8 mouse cellular contexts compared by ENCODE assay signal in genomic region chr12:112941156-112941775, GRCm38 (mm10). TPM values are rescaled to one million over a fixed set of nuclear protein-coding genes. Genes with fewer than 3 reads are reported as not detected.
DNase-seq lines count a peak whose midpoint lies in the region; ATAC-seq and TF ChIP-seq lines count a peak whose summit lies in the region.

No protein-coding gene starts in this region.

- H3K4me3 ChIP-seq in layer of hippocampus, adult 2 months = peak overlapping the region; percentile 86
- H3K4me3 ChIP-seq in bone marrow, adult 2 months (replicated peaks; ENCODE audit: control insufficient read depth, low read depth, low read length) = peak overlapping the region; percentile 99
- H3K4me3 ChIP-seq in forebrain, embryonic 14.5 days (ENCODE audit: low read depth, low read length) = peak overlapping the region; percentile 60
- peak overlapping the region; percentile 73 for H3K4me3 ChIP-seq in kidney, embryonic 14.5 days (ENCODE audit: low read length)

- H3K4me2 ChIP-seq in forebrain, embryonic 14.5 days (ENCODE audit: low read length) = peak overlapping the region; percentile 67
- peak overlapping the region; percentile 70 for H3K4me2 ChIP-seq in kidney, embryonic 14.5 days (replicated peaks; ENCODE audit: low read depth, low read length)

- H3K9ac ChIP-seq in forebrain, embryonic 14.5 days (ENCODE audit: low read length) = peak overlapping the region; percentile 73
- peak overlapping the region; percentile 75 for H3K9ac ChIP-seq in kidney, embryonic 14.5 days (ENCODE audit: low read depth, low read length)

- peak overlapping the region; percentile 96 for H3K27ac ChIP-seq in layer of hippocampus, adult 2 months
- no peak overlapping the region for H3K27ac ChIP-seq in bone marrow, adult 2 months (ENCODE audit: control insufficient read depth, insufficient read depth, low read depth, low read length, poor library complexity)
- H3K27ac ChIP-seq in forebrain, embryonic 14.5 days (ENCODE audit: low read depth, low read length) = no peak overlapping the region
- H3K27ac ChIP-seq in kidney, embryonic 14.5 days (ENCODE audit: low read depth, low read length) = no peak overlapping the region; the same call in 1 of the 2 replicates

- H3K27me3 ChIP-seq in forebrain, embryonic 14.5 days (replicated peaks; ENCODE audit: control insufficient read depth, insufficient read depth, low read length) = no peaks in the 10 kb centered on the region
- H3K27me3 ChIP-seq in kidney, embryonic 14.5 days (ENCODE audit: control insufficient read depth, insufficient read depth, low read length) = no peaks in the 10 kb centered on the region

- no peaks in the 10 kb centered on the region for H3K9me3 ChIP-seq in forebrain, embryonic 14.5 days (replicated peaks; ENCODE audit: control insufficient read depth, low read length)
- H3K9me3 ChIP-seq in kidney, embryonic 14.5 days (ENCODE audit: control insufficient read depth, low read length) = no peaks in the 10 kb centered on the region

- no peak for TF ChIP-seq CTCF in layer of hippocampus, adult 2 months (conservative IDR thresholded peaks at IDR 0.05)
- TF ChIP-seq CTCF in bone marrow, adult 2 months (IDR thresholded peaks at IDR 0.05; ENCODE audit: control insufficient read depth, insufficient read depth, low read length) = no peak

- DNase-seq in layer of hippocampus, adult 2 months (ENCODE audit: low spot score in 2 of 2) = no peak
- DNase-seq in layer of hippocampus, postnatal 14 days (ENCODE audit: low spot score in 2 of 2) = no peak
- DNase-seq in forebrain, embryonic 14.5 days (ENCODE audit: low spot score) = no peak
- no peak for DNase-seq in urinary bladder, postnatal 36 days (ENCODE audit: low spot score in 2 of 2)

- ATAC-seq in forebrain, embryonic 14.5 days = peak; percentile 16
- ATAC-seq in kidney, embryonic 14.5 days (ENCODE audit: low FRiP score, low TSS enrichment) = peak; percentile 2
- ATAC-seq in megakaryocyte progenitor cell, adult 5-6 weeks (replicated peaks; ENCODE audit: poor library complexity) = peak; percentile 5; the same call in 1 of the 2 replicates
- ATAC-seq in monocyte, adult 5-6 weeks (replicated peaks; ENCODE audit: insufficient number of reproducible peaks, low FRiP score, low TSS enrichment, poor library complexity, severe bottlenecking) = no peak

- H3K36me3 ChIP-seq in forebrain, embryonic 14.5 days (ENCODE audit: control insufficient read depth, insufficient read depth, low read length) = no peaks in the 10 kb centered on the region
- H3K36me3 ChIP-seq in kidney, embryonic 14.5 days (ENCODE audit: control insufficient read depth, insufficient read depth, low read length) = no peaks in the 10 kb centered on the region

- no peaks in the 10 kb centered on the region; the same call in 1 of the 2 replicates for H3K4me1 ChIP-seq in bone marrow, adult 2 months (ENCODE audit: control insufficient read depth, insufficient read depth, low read length)
- H3K4me1 ChIP-seq in forebrain, embryonic 14.5 days (ENCODE audit: control insufficient read depth, insufficient read depth, low read length) = 0 out of 2 replicates have a peak, but pooled peaks cover 9% of the 10 kb centered on the region
- peaks cover 15% of the 10 kb centered on the region for H3K4me1 ChIP-seq in kidney, embryonic 14.5 days (ENCODE audit: control insufficient read depth, insufficient read depth, low read length)

- no peak for TF ChIP-seq POLR2A in bone marrow, adult 2 months (IDR thresholded peaks at IDR 0.05; ENCODE audit: borderline replicate concordance, control insufficient read depth, low read depth, low read length)

- WGBS in bone marrow, adult 2 months = 41% methylated on average over 10 of the region's 10 CpGs
- WGBS in forebrain, embryonic 14.5 days = 36% methylated on average over 10 of the region's 10 CpGs
- 40% methylated on average over 10 of the region's 10 CpGs for WGBS in kidney, embryonic 14.5 days

RNA-seq across cellular contexts. Expression of gene Nudt14, which starts 0.7 kb away (rescaled TPM):
- total RNA-seq in layer of hippocampus, adult 2 months (2021) = 10 to 100 TPM in 1 of 2 experiments, 1 to 10 TPM in 1; 9.8 to 10.1 TPM
- total RNA-seq in layer of hippocampus, postnatal 14 days (2021) = 10 to 100 TPM in 1 of 2 experiments, 1 to 10 TPM in 1; 7.5 to 11.1 TPM
- polyA plus RNA-seq in bone marrow, adult 2 months (2011; ENCODE audit: insufficient read depth, insufficient read length, low replicate concordance, missing spikeins) = 7.3 and 31.0 TPM in 2 replicates
- 62.8 and 75.9 TPM in 2 replicates for polyA plus RNA-seq in forebrain, embryonic 14.5 days (2014; fragmentation: Nextera tagmentation; extraction: Ambion mirVana)
- 101 and 102 TPM in 2 replicates for polyA plus RNA-seq in kidney, embryonic 14.5 days (2014; fragmentation: Nextera tagmentation; extraction: Ambion mirVana)
- 12.6 and 13.4 TPM in 2 replicates for total RNA-seq in megakaryocyte progenitor cell, adult 5-6 weeks (2015)
- 14.8 TPM in 2 replicates for total RNA-seq in megakaryocyte progenitor cell, adult 5-6 weeks (2017)
- total RNA-seq in monocyte, adult 5-6 weeks (2017) = 6.5 to 9.3 TPM (median 7.9 TPM) in 3 replicates

RNA-seq across cellular contexts. Expression of gene Jag2, which starts 11.7 kb away (rescaled TPM):
- 10 to 100 TPM; 44.1 to 52.1 TPM for total RNA-seq in layer of hippocampus, adult 2 months (2021)
- 10 to 100 TPM; 45.2 to 50.8 TPM for total RNA-seq in layer of hippocampus, postnatal 14 days (2021)
- 0.77 and 6.4 TPM in 2 replicates for polyA plus RNA-seq in bone marrow, adult 2 months (2011; ENCODE audit: insufficient read depth, insufficient read length, low replicate concordance, missing spikeins)
- polyA plus RNA-seq in forebrain, embryonic 14.5 days (2014; fragmentation: Nextera tagmentation; extraction: Ambion mirVana) = 5.3 and 7.5 TPM in 2 replicates
- polyA plus RNA-seq in kidney, embryonic 14.5 days (2014; fragmentation: Nextera tagmentation; extraction: Ambion mirVana) = 2.3 and 2.9 TPM in 2 replicates
- total RNA-seq in megakaryocyte progenitor cell, adult 5-6 weeks (2015) = 0.64 and 0.78 TPM in 2 replicates
- 2.4 and 4.5 TPM in 2 replicates for total RNA-seq in megakaryocyte progenitor cell, adult 5-6 weeks (2017)
- total RNA-seq in monocyte, adult 5-6 weeks (2017) = 0.11 to 3.6 TPM (median 3.4 TPM) in 3 replicates

RNA-seq across cellular contexts. Expression of gene Btbd6, which starts 35.0 kb away (rescaled TPM):
- total RNA-seq in layer of hippocampus, adult 2 months (2021) = 10 to 100 TPM; 55.8 to 55.9 TPM
- 10 to 100 TPM; 47.1 to 47.2 TPM for total RNA-seq in layer of hippocampus, postnatal 14 days (2021)
- 3.3 and 6.3 TPM in 2 replicates for polyA plus RNA-seq in bone marrow, adult 2 months (2011; ENCODE audit: insufficient read depth, insufficient read length, low replicate concordance, missing spikeins)
- 35.0 and 37.5 TPM in 2 replicates for polyA plus RNA-seq in forebrain, embryonic 14.5 days (2014; fragmentation: Nextera tagmentation; extraction: Ambion mirVana)
- 22.3 and 23.1 TPM in 2 replicates for polyA plus RNA-seq in kidney, embryonic 14.5 days (2014; fragmentation: Nextera tagmentation; extraction: Ambion mirVana)
- total RNA-seq in megakaryocyte progenitor cell, adult 5-6 weeks (2015) = 7.7 and 9.5 TPM in 2 replicates
- 5.2 and 6.4 TPM in 2 replicates for total RNA-seq in megakaryocyte progenitor cell, adult 5-6 weeks (2017)
- total RNA-seq in monocyte, adult 5-6 weeks (2017) = 2.6 to 4.7 TPM (median 3.0 TPM) in 3 replicates

RNA-seq across cellular contexts. Expression of gene Brf1, which starts 59.2 kb away (rescaled TPM):
- 10 to 100 TPM; 55.6 to 57.4 TPM for total RNA-seq in layer of hippocampus, adult 2 months (2021)
- 10 to 100 TPM; 51.2 to 58.9 TPM for total RNA-seq in layer of hippocampus, postnatal 14 days (2021)
- 54.8 and 94.0 TPM in 2 replicates for polyA plus RNA-seq in bone marrow, adult 2 months (2011; ENCODE audit: insufficient read depth, insufficient read length, low replicate concordance, missing spikeins)
- polyA plus RNA-seq in forebrain, embryonic 14.5 days (2014; fragmentation: Nextera tagmentation; extraction: Ambion mirVana) = 43.0 and 51.0 TPM in 2 replicates
- polyA plus RNA-seq in kidney, embryonic 14.5 days (2014; fragmentation: Nextera tagmentation; extraction: Ambion mirVana) = 38.2 and 75.6 TPM in 2 replicates
- 24.0 and 29.3 TPM in 2 replicates for total RNA-seq in megakaryocyte progenitor cell, adult 5-6 weeks (2015)
- total RNA-seq in megakaryocyte progenitor cell, adult 5-6 weeks (2017) = 27.2 and 39.0 TPM in 2 replicates
- 84.1 to 109 TPM (median 105 TPM) in 3 replicates for total RNA-seq in monocyte, adult 5-6 weeks (2017)
